Mouse (Mus musculus) left cerebral cortex, adult 18-20 months (tissue): ENCODE measurements around the gene Mpg. TPM values are rescaled to one million over a fixed set of nuclear protein-coding genes. Genes with fewer than 3 reads are reported as not detected.

Source experiments
- total RNA-seq, 2 experiments: library from RNA; stranded (reverse); gene quantifications; 2 replicates each; pipeline ENCODE4 v1.2.3; 2021

The Mpg gene
- total RNA-seq, 2 experiments from 2014 or later = 18.2 to 21.3 TPM

Other genes starting within 250 kb of the Mpg start
- gene Nsg2, start 226.0 kb upstream of the Mpg start, total RNA-seq = 100 to 1,000 TPM; 645 to 708 TPM
- gene Il9r, start 26.2 kb upstream of the Mpg start, total RNA-seq = not detected
- 10 to 100 TPM; 24.5 to 29.0 TPM for gene Snrnp25, start 21.1 kb upstream of the Mpg start, total RNA-seq
- 10 to 100 TPM; 11.1 to 14.2 TPM for gene Rhbdf1, start 4.2 kb upstream of the Mpg start, total RNA-seq
- gene Nprl3, start 41.2 kb downstream of the Mpg start, total RNA-seq = 10 to 100 TPM; 43.6 to 45.6 TPM
- not detected for gene Hba-x, start 49.9 kb downstream of the Mpg start, total RNA-seq
- 100 to 1,000 TPM; 348 to 459 TPM for gene Hba-a1, start 57.0 kb downstream of the Mpg start, total RNA-seq
- gene Hbq1b, start 60.5 kb downstream of the Mpg start, total RNA-seq = 1 to 10 TPM in 1 of 2 experiments, not detected in 1; 1.3 TPM
- gene Hba-a2, start 70.0 kb downstream of the Mpg start, total RNA-seq = 100 to 1,000 TPM; 308 to 397 TPM
- gene Hbq1a, start 73.6 kb downstream of the Mpg start, total RNA-seq = 1 to 10 TPM; 1.3 to 2.5 TPM
- 10 to 100 TPM; 12.4 to 14.5 TPM for gene Sh3pxd2b, start 121.3 kb downstream of the Mpg start, total RNA-seq
- gene Ubtd2, start 228.9 kb downstream of the Mpg start, total RNA-seq = 10 to 100 TPM; 44.0 to 50.1 TPM